Mouse (Mus musculus): ENCODE measurements around the gene Taf5l. TPM values are rescaled to one million over a fixed set of nuclear protein-coding genes. Genes with fewer than 3 reads are reported as not detected.

Gene Taf5l
- total and polyA plus RNA-seq, 3 experiments, result 86.3 to 88.4 TPM; not detected in 1

DNA sequence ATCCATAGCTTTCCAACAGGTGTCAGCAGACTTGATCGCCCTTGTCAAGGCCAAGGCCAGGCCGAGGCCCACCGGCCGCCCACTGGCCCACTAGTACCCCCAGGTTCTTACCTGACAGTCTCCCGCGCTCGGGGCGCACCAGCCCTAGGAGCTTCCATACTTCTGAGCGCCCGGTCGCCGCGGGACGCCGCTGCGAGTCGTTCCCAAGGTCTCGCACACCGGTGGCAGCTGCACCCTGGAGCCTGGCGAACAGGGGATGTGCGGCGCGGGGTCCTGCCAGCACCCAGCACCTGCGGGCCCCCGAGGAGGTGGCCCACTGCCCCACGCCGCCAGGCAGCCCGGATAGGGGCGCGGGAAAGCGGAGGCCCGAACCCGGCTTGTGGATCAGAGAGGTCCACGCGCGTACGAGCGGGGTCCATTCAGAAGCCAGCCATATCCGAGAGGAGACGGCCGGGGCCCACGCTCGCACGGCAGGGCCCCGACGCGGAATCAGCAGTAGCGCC, 38.9 kb downstream of the Taf5l start:
- H3K79me2 ChIP-seq (ENCODE audit: control insufficient read depth, insufficient read depth, low read length, poor library complexity), result peaks cover 22% of the 10 kb centered on the region
- H3K4me3 ChIP-seq (ENCODE audit: control insufficient read depth in 1 of 2, insufficient read depth in 1 of 2, low read depth in 2 of 2, low read length in 2 of 2), result peak overlapping the region; percentile 69 to 79
- H3K27ac ChIP-seq (ENCODE audit: control insufficient read depth, low read depth, low read length), result peak overlapping the region; percentile 31
- no peaks in the 10 kb centered on the region for H3K27me3 ChIP-seq (ENCODE audit: control insufficient read depth in 1 of 2, insufficient read depth in 2 of 2, low read length in 2 of 2)
- H3K9me3 ChIP-seq (replicated peaks; ENCODE audit: insufficient read depth, low read length), result no peaks in the 10 kb centered on the region
- TF ChIP-seq MYC (IDR thresholded peaks at IDR 0.05; ENCODE audit: low read depth, low read length), result no peak
- TF ChIP-seq SIN3A (IDR thresholded peaks at IDR 0.05; ENCODE audit: low read length), result peak; percentile 10; the same call in 1 of the 2 replicates
- peak; percentile 72 for DNase-seq (ENCODE audit: low read depth, low spot score)
- peak overlapping the region; percentile 82 for H3K9ac ChIP-seq (ENCODE audit: control insufficient read depth, low read depth, low read length, poor library complexity, severe bottlenecking)
- peaks cover 5 to 34% of the 10 kb centered on the region in 2 experiments; a peak in 3 of 4 replicates for H3K36me3 ChIP-seq (ENCODE audit: control insufficient read depth in 1 of 2, insufficient read depth in 2 of 2, low read length in 2 of 2)
- H3K4me1 ChIP-seq (ENCODE audit: control insufficient read depth in 1 of 2, insufficient read depth in 2 of 2, low read length in 2 of 2), result peaks cover 22 to 44% of the 10 kb centered on the region in 2 experiments

DNA sequence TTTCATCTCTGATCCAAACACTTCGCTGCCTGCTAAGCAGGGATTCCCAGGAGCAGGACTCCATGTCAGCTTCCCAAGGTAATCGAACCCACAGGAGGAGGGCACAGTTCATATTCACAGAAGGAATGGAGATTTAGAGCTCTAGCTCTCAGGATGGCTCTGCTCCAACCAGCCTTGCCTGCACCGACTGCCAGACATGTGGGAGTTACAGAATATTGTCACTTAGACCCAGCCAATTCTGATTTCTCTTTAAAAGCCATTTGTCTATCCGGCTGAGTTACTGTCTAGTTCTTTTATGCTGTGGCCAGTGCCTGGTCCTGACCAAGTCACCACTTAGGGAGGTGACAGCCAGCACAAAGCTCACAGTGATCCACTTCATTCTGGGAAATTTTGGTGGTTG, 39.5 kb downstream of the Taf5l start:
- Histone ChIP-seq H3K4me1 (ENCODE audit: control insufficient read depth in 1 of 2, insufficient read depth in 2 of 2, low read length in 2 of 2) (peaks cover 25 to 47% of the 10 kb centered on the region in 2 experiments), H3K27me3 (ENCODE audit: control insufficient read depth in 1 of 2, insufficient read depth in 2 of 2, low read length in 2 of 2) (no peaks in the 10 kb centered on the region), H3K4me3 (ENCODE audit: control insufficient read depth in 1 of 2, insufficient read depth in 1 of 2, low read depth in 2 of 2, low read length in 2 of 2) (peak overlapping the region; percentile 47 to 79), H3K36me3 (ENCODE audit: control insufficient read depth in 1 of 2, insufficient read depth in 2 of 2, low read length in 2 of 2) (peaks cover 6 to 39% of the 10 kb centered on the region in 2 experiments; a peak in 3 of 4 replicates), H3K79me2 (ENCODE audit: control insufficient read depth, insufficient read depth, low read length, poor library complexity) (peaks cover 24% of the 10 kb centered on the region), H3K9ac (ENCODE audit: control insufficient read depth, low read depth, low read length, poor library complexity, severe bottlenecking) (peak overlapping the region; percentile 56), H3K9me3 (replicated peaks; ENCODE audit: insufficient read depth, low read length) (no peaks in the 10 kb centered on the region), H3K27ac (ENCODE audit: control insufficient read depth, low read depth, low read length) (peak overlapping the region; percentile 54)
- peak; percentile 43; the same call in 1 of the 2 replicates for TF ChIP-seq MXI1 (IDR thresholded peaks at IDR 0.05; ENCODE audit: low read depth, low read length)
- TF ChIP-seq SIN3A (IDR thresholded peaks at IDR 0.05; ENCODE audit: low read length), result 0 out of 2 replicates have a peak, but pooled peaks have one; percentile 57
- 0 out of 2 replicates have a peak, but pooled peaks have one; percentile 1 for TF ChIP-seq TCF12 (IDR thresholded peaks at IDR 0.05; ENCODE audit: low read depth, low read length)
- no peak for TF ChIP-seq MEF2A (IDR thresholded peaks at IDR 0.05; ENCODE audit: extremely low read depth, insufficient replicate concordance, low read depth, low read length, poor library complexity, severe bottlenecking)
- peak; percentile 51 for DNase-seq (ENCODE audit: low read depth, low spot score)

DNA sequence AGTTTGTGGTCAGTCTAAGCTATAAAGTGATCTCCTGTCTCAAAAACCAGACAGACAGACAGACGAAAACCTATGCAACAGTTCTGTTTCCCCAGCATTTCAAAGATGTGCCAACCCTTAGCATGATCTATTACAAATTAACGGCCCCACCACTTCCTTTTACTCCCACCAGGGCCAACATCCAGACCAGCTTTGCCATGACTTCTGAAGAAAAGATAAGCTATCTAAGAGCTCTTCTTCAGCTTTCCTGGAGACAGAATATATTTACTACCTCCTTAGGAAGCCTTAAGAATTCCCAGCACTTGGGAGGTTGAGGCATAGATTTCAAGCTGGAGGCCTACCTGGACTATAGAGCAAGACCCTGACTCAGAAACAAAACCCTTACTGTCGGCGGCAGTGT, 41.0 kb downstream of the Taf5l start:
- H3K4me1 ChIP-seq (ENCODE audit: control insufficient read depth in 1 of 2, insufficient read depth in 2 of 2, low read length in 2 of 2), result peaks cover 25 to 47% of the 10 kb centered on the region in 2 experiments
- H3K27me3 ChIP-seq (ENCODE audit: control insufficient read depth in 1 of 2, insufficient read depth in 2 of 2, low read length in 2 of 2), result no peaks in the 10 kb centered on the region
- no peaks in the 10 kb centered on the region for H3K9me3 ChIP-seq (replicated peaks; ENCODE audit: insufficient read depth, low read length)
- H3K79me2 ChIP-seq (ENCODE audit: control insufficient read depth, insufficient read depth, low read length, poor library complexity), result peaks cover 24% of the 10 kb centered on the region
- H3K27ac ChIP-seq (ENCODE audit: control insufficient read depth, low read depth, low read length), result peak overlapping the region; percentile 72
- peak overlapping the region; percentile 39 for H3K9ac ChIP-seq (ENCODE audit: control insufficient read depth, low read depth, low read length, poor library complexity, severe bottlenecking)
- peaks cover 6 to 39% of the 10 kb centered on the region in 2 experiments; a peak in 3 of 4 replicates for H3K36me3 ChIP-seq (ENCODE audit: control insufficient read depth in 1 of 2, insufficient read depth in 2 of 2, low read length in 2 of 2)
- peak; percentile 63 for DNase-seq (ENCODE audit: low read depth, low spot score)
- TF ChIP-seq ZC3H11A (IDR thresholded peaks at IDR 0.05; ENCODE audit: low read depth, low read length), result no peak
- TF ChIP-seq GATA1 (IDR thresholded peaks at IDR 0.05; ENCODE audit: low read depth, low read length), result peak; percentile 72
- TF ChIP-seq ZKSCAN1 (IDR thresholded peaks at IDR 0.05; ENCODE audit: low read depth, low read length), result no peak
- peak; percentile 64 for TF ChIP-seq ETS1 (IDR thresholded peaks at IDR 0.05; ENCODE audit: low read depth, low read length)
- TF ChIP-seq SIN3A (IDR thresholded peaks at IDR 0.05; ENCODE audit: low read length), result peak; percentile 11; the same call in 1 of the 2 replicates
- no peak for TF ChIP-seq TBP (IDR thresholded peaks at IDR 0.05; ENCODE audit: low read depth, low read length)
- TF ChIP-seq SMC3 (IDR thresholded peaks at IDR 0.05; ENCODE audit: low read depth, low read length), result no peak
- no peak for TF ChIP-seq USF2 (IDR thresholded peaks at IDR 0.05; ENCODE audit: borderline replicate concordance in 1 of 2, insufficient read depth in 1 of 2, low read depth in 1 of 2, low read length in 2 of 2)
- TF ChIP-seq EP300 (IDR thresholded peaks at IDR 0.05; ENCODE audit: low read depth in 1 of 2, low read length in 2 of 2), result peak in 1 of 2 experiments; percentile 59; a peak in 2 of 4 replicates
- no peak for TF ChIP-seq MAFK (IDR thresholded peaks at IDR 0.05; ENCODE audit: borderline replicate concordance, low read depth, low read length)
- no peak for TF ChIP-seq RAD21 (IDR thresholded peaks at IDR 0.05; ENCODE audit: low read depth, low read length)
- H3K4me3 ChIP-seq (ENCODE audit: control insufficient read depth in 1 of 2, insufficient read depth in 1 of 2, low read depth in 2 of 2, low read length in 2 of 2), result peak overlapping the region; percentile 21 to 79
